Mouse (Mus musculus) thymus, postnatal 10 days (tissue): Measurements from ENCODE around the gene Phxr2.

ENCODE experiments used
- DNase-seq, 2 experiments: peaks; one replicate each; pipeline ENCODE4 v3.0.0; 2021; ENCODE audit warnings: low spot score in 2 of 2

Phxr2 gene

GRCm38 (mm10) chr10:99095114-99095513, 31.0 kb downstream of the Phxr2 start:
- no peak for DNase-seq

GRCm38 (mm10) chr10:99093364-99093763, 32.8 kb downstream of the Phxr2 start:
- no peak for DNase-seq

GRCm38 (mm10) chr10:99089906-99090305, 36.2 kb downstream of the Phxr2 start:
- no peak for DNase-seq

GRCm38 (mm10) chr10:99086029-99086428, 40.1 kb downstream of the Phxr2 start:
- no peak for DNase-seq

- no peak for DNase-seq
These were observed 40.9 kb downstream of the Phxr2 start for GRCm38 (mm10) chr10:99085240-99085587.

GRCm38 (mm10) chr10:99084397-99085239, 41.5 kb downstream of the Phxr2 start:
- DNase-seq = peak; percentile 45 to 86

- no peak for DNase-seq
These were observed 42.6 kb downstream of the Phxr2 start for GRCm38 (mm10) chr10:99083431-99084003.

GRCm38 (mm10) chr10:99081569-99081990, 44.5 kb downstream of the Phxr2 start:
- no peak for DNase-seq

GRCm38 (mm10) chr10:99078621-99079020, 47.5 kb downstream of the Phxr2 start:
- DNase-seq = no peak

GRCm38 (mm10) chr10:99076113-99076895, 49.8 kb downstream of the Phxr2 start:
- no peak for DNase-seq
